Mouse (Mus musculus) stomach, embryonic 16.5 days (tissue): ENCODE results near the gene Lrrc39. TPM values are rescaled to one million over a fixed set of nuclear protein-coding genes. Genes with fewer than 3 reads are reported as not detected.

Experiments used
- ATAC-seq: fragments of 200-750 bp; cut with Nextera tagmentation; 2 replicates; pipeline ENCODE4 v1.8.0; 2017; ENCODE audit warnings: moderate number of reproducible peaks, moderate TSS enrichment; ENCODE audit not compliant: insufficient read depth, low FRiP score
- H3K27ac ChIP-seq: fragments of 300-500 bp; sonication (generic); 2 replicates; pipeline ENCODE4 v1.5.1; 2014; ENCODE audit warnings: low read length
- H3K27me3 ChIP-seq: fragments of 300-500 bp; sonication (generic); 2 replicates; pipeline ENCODE4 v1.6.1; 2014; ENCODE audit warnings: low read length, control low read depth, mixed read lengths; ENCODE audit not compliant: control insufficient read depth, insufficient read depth
- H3K36me3 ChIP-seq: fragments of 300-500 bp; sonication (generic); 2 replicates; pipeline ENCODE4 v1.6.1; 2014; ENCODE audit warnings: low read length; ENCODE audit not compliant: control insufficient read depth, insufficient read depth
- H3K4me1 ChIP-seq: fragments of 300-500 bp; sonication (generic); 2 replicates; pipeline ENCODE4 v1.6.1; 2014; ENCODE audit warnings: low read length, control low read depth, mixed read lengths; ENCODE audit not compliant: control insufficient read depth, insufficient read depth
- H3K4me2 ChIP-seq: fragments of 300-500 bp; sonication (generic); 2 replicates; pipeline ENCODE4 v1.6.1; 2014; ENCODE audit warnings: low read depth, low read length, mixed read lengths
- H3K4me3 ChIP-seq: fragments of 300-500 bp; sonication (generic); replicated peaks from 2 replicates; pipeline ENCODE4 v1.5.1; 2014; ENCODE audit warnings: mild to moderate bottlenecking, low read length
- H3K9ac ChIP-seq: fragments of 300-500 bp; sonication (generic); 2 replicates; pipeline ENCODE4 v1.6.1; 2014; ENCODE audit warnings: low read length
- H3K9me3 ChIP-seq: fragments of 300-500 bp; sonication (generic); replicated peaks from 2 replicates; pipeline ENCODE4 v1.6.1; 2016; ENCODE audit warnings: low read length, control low read depth; ENCODE audit not compliant: control insufficient read depth
- WGBS: fragments of 180-500 bp; shearing (Covaris S2); extraction: QIAGEN DNeasy Blood & Tissue Kit; methylation state at CpG from one replicate; pipeline ENCODE4 v1.1.7; 2014; 5-methylcytosine and 5-hydroxymethylcytosine counted together
- polyA plus RNA-seq: library from polyadenylated mRNA; unstranded; fragments of >200 nt; fragmentation: Nextera tagmentation; extraction: Ambion mirVana; gene quantifications from 2 replicates; pipeline ENCODE4 v1.2.1, GENCODE M21; 2015

Lrrc39 gene
- polyA plus RNA-seq, 1 experiment from 2014 or later = 3.2 TPM

DNA sequence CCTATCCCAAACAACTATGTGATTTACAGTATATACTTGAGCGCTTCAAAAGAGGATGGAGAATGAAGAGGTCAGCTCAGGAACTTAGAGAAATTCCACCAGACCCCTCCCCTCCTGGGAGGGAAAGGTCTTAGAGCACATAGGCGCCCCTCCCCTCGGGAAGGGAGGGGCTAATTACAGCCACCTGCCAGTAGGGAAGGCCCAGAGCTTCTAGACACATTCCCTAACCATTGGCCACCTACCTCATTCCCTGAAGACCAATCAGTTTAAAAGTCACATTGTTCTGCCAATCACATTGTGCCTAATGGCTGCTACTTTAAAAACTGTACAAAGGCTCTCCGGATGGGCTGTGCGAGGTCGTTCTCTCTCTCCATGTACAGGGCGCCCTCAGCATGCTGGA is 59.9 kb downstream of the Lrrc39 start:
- 0 out of 2 replicates have a peak, but pooled peaks cover 4% of the 10 kb centered on the region for H3K36me3 ChIP-seq
- ATAC-seq = no peak
- H3K9me3 ChIP-seq = no peaks in the 10 kb centered on the region
- H3K9ac ChIP-seq = no peak overlapping the region
- no peaks in the 10 kb centered on the region for H3K27me3 ChIP-seq
- no peak overlapping the region for H3K4me3 ChIP-seq
- H3K4me1 ChIP-seq = no peaks in the 10 kb centered on the region
- H3K27ac ChIP-seq = no peak overlapping the region
- H3K4me2 ChIP-seq = no peak overlapping the region
- WGBS = 91% methylated on average over 7 of the region's 7 CpGs

DNA sequence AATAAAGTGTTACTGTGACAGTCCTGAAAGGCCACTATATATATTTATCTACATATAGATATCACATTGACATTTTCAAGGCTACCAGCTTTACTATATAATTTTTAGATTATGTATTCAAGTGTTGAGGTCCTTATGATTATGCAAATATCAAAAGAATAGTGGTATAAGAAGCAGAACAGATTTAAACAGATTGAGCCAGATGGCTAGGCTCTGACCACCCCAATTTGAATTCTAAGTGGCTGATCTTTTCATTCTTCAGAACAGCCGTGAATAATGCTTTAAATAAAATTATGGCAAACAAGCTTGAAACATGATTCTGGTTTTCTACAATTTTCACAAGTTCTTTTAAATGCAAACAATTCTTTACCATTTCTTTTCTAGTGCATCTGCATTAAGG is 68.7 kb downstream of the Lrrc39 start:
- H3K27ac ChIP-seq = no peak overlapping the region
- no peaks in the 10 kb centered on the region for H3K27me3 ChIP-seq
- H3K4me3 ChIP-seq = no peak overlapping the region
- no peak overlapping the region for H3K9ac ChIP-seq
- H3K4me2 ChIP-seq = no peak overlapping the region
- 80% methylated on average over 1 of the region's 1 CpGs for WGBS
- no peaks in the 10 kb centered on the region for H3K4me1 ChIP-seq
- H3K9me3 ChIP-seq = no peaks in the 10 kb centered on the region
- H3K36me3 ChIP-seq = peaks cover 25% of the 10 kb centered on the region
- no peak for ATAC-seq

Other genes starting within 250 kb of the Lrrc39 start
- gene Cdc14a, start 138.9 kb upstream of the Lrrc39 start, polyA plus RNA-seq = 8.7 and 9.2 TPM in 2 replicates
- 57.3 and 59.6 TPM in 2 replicates for gene Rtca, start 54.8 kb upstream of the Lrrc39 start, polyA plus RNA-seq
- gene Dbt, start 49.9 kb upstream of the Lrrc39 start, polyA plus RNA-seq = 23.0 and 24.2 TPM in 2 replicates
- 16.5 and 16.6 TPM in 2 replicates for gene Sass6, start 32.0 kb downstream of the Lrrc39 start, polyA plus RNA-seq
- gene Trmt13, start 51.6 kb downstream of the Lrrc39 start, polyA plus RNA-seq = 25.7 and 25.9 TPM in 2 replicates
- 84.1 and 89.5 TPM in 2 replicates for gene Mfsd14a, start 99.7 kb downstream of the Lrrc39 start, polyA plus RNA-seq
- not detected in 2 replicates for gene Gm43191, start 118.3 kb downstream of the Lrrc39 start, polyA plus RNA-seq
- 34.1 and 40.3 TPM in 2 replicates for gene Slc35a3, start 149.9 kb downstream of the Lrrc39 start, polyA plus RNA-seq
- 14.6 and 28.1 TPM in 2 replicates for gene Agl, start 245.2 kb downstream of the Lrrc39 start, polyA plus RNA-seq